Mouse (Mus musculus) olfactory bulb, adult 2 months (tissue): ENCODE results near the gene Fryl.

Experiments used
- CTCF ChIP-seq: fragments of 200-500 bp; IDR thresholded peaks from 2 replicates; pipeline ENCODE4 v1.5.1; 2012; ENCODE audit warnings: low read depth, mild to moderate bottlenecking, low read length, moderate library complexity; ENCODE audit not compliant: insufficient read depth
- POLR2A ChIP-seq: fragments of 200-500 bp; IDR thresholded peaks from 2 replicates; pipeline ENCODE4 v1.6.1; 2012; ENCODE audit warnings: mild to moderate bottlenecking, low read depth, low read length, moderate library complexity; ENCODE audit not compliant: insufficient read depth

GRCm38 (mm10) chr5:73028646-73029045 is 227.8 kb downstream of the Fryl start:
- TF ChIP-seq CTCF, result no peak
- no peak for TF ChIP-seq POLR2A
